Mouse (Mus musculus) G1E (cell line): ENCODE measurements around the gene Mocs1.

ENCODE experiments used
- CTCF ChIP-seq: IDR thresholded peaks from 2 replicates; pipeline ENCODE4 v1.5.1; 2012; ENCODE audit warnings: low read depth, low read length, inconsistent platforms, mixed read lengths
- POLR2AphosphoS5 ChIP-seq: IDR thresholded peaks from 2 replicates; pipeline ENCODE4 v1.6.1; 2012; ENCODE audit warnings: low read depth, low read length, inconsistent platforms; ENCODE audit not compliant: insufficient replicate concordance
- TAL1 ChIP-seq: conservative IDR thresholded peaks from 2 replicates; pipeline ENCODE4 v1.6.1; 2012; ENCODE audit warnings: low read depth, low read length, inconsistent platforms, mixed read lengths

DNA sequence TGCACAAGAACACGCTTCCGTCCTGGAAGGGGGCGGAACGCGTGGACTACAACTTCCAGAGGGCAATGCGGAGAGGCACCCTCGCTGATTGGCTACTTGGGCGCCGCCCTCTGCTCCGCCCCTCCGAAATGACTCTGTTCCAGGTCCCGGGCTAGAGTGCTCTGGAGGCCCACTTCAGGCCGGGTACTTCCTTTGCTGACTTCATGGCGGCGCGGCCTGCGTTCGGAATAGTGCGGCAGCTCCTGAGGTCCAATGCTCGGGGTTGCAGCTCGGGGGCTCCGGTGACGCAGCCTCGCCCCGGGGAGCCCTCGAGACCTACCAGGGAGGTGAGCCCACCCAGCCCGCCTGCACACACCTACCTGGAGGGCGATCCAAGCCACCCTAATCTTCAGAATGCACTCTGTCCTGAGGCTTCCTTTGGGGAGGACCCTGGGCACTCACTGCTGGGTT lies at the start of gene Mocs1:
- TF ChIP-seq CTCF (no peak), POLR2AphosphoS5 (no peak), TAL1 (no peak)
